Mouse (Mus musculus) heart, embryonic 12.5 days (tissue): ENCODE data around the gene Rbm26. TPM values are rescaled to one million over a fixed set of nuclear protein-coding genes. Genes with fewer than 3 reads are reported as not detected.

ENCODE experiments used
- polyA plus RNA-seq: library from polyadenylated mRNA; unstranded; fragments of >200 nt; fragmentation: Nextera tagmentation; extraction: Ambion mirVana; gene quantifications from 2 replicates; pipeline ENCODE4 v1.2.1, GENCODE M21; 2016

Rbm26 gene
- polyA plus RNA-seq, 1 experiment from 2014 or later, result 25.6 TPM

Other genes with a start within 250 kb of the Rbm26 start
- 57.4 and 61.1 TPM in 2 replicates for gene Ndfip2, start 81.2 kb upstream of the Rbm26 start, polyA plus RNA-seq